Mouse (Mus musculus): ENCODE measurements at regions not wholly inside any gene's neighbourhood (a gene's known extent, or its start where the extent isn't known, plus 50 kb on each side); places are given as distances from the start of the nearest gene placed in this dataset.

GRCm38 (mm10) chr8:126788669-126789068 lies 157.0 kb downstream of the Tomm20 start:
- TF ChIP-seq CTCF (IDR thresholded peaks at IDR 0.05) (no peak), EP300 (IDR thresholded peaks at IDR 0.05) (no peak)
